Mouse (Mus musculus) right cerebral cortex, adult 2 months (tissue): ENCODE measurements around the gene Myt1l.

ENCODE experiments used
- DNase-seq, 2 experiments: peaks; one replicate each; pipeline ENCODE4 v3.0.0; 2021 to 2022; ENCODE audit warnings: low spot score in 2 of 2

Myt1l gene

GRCm38 (mm10) chr12:29809569-29810185 is 281.5 kb downstream of the Myt1l start:
- no peak for DNase-seq

GRCm38 (mm10) chr12:29815466-29815865 is 287.3 kb downstream of the Myt1l start:
- DNase-seq, result no peak

GRCm38 (mm10) chr12:29816130-29816529 is 287.9 kb downstream of the Myt1l start:
- no peak for DNase-seq

GRCm38 (mm10) chr12:29816761-29817160 is 288.6 kb downstream of the Myt1l start:
- DNase-seq, result no peak

- DNase-seq, result peak; percentile 58 to 72
These were observed 294.0 kb downstream of the Myt1l start for GRCm38 (mm10) chr12:29822216-29822615.

- DNase-seq, result no peak
These were observed 295.7 kb downstream of the Myt1l start for GRCm38 (mm10) chr12:29823766-29824417.

GRCm38 (mm10) chr12:29830571-29830970 is 302.4 kb downstream of the Myt1l start:
- no peak for DNase-seq

- DNase-seq, result no peak
These were observed 303.2 kb downstream of the Myt1l start for GRCm38 (mm10) chr12:29831356-29831755.

- peak in 1 of 2 experiments; percentile 56 for DNase-seq
These were observed 309.2 kb downstream of the Myt1l start for GRCm38 (mm10) chr12:29837301-29837791.

GRCm38 (mm10) chr12:29838421-29838820 is 310.2 kb downstream of the Myt1l start:
- no peak for DNase-seq

GRCm38 (mm10) chr12:29849936-29850335 is 321.8 kb downstream of the Myt1l start:
- no peak for DNase-seq

- DNase-seq, result no peak
These were observed 326.0 kb downstream of the Myt1l start for GRCm38 (mm10) chr12:29854151-29854585.

GRCm38 (mm10) chr12:29855007-29855406 is 326.8 kb downstream of the Myt1l start:
- DNase-seq, result peak; percentile 63 to 79

GRCm38 (mm10) chr12:29860986-29861385 is 332.8 kb downstream of the Myt1l start:
- no peak for DNase-seq

GRCm38 (mm10) chr12:29868295-29868694 is 340.1 kb downstream of the Myt1l start:
- no peak for DNase-seq

GRCm38 (mm10) chr12:29868781-29869180 is 340.6 kb downstream of the Myt1l start:
- DNase-seq, result no peak

- DNase-seq, result peak; percentile 93 to 94
These were observed 344.1 kb downstream of the Myt1l start for GRCm38 (mm10) chr12:29872156-29872815.

- DNase-seq, result no peak
These were observed 345.1 kb downstream of the Myt1l start for GRCm38 (mm10) chr12:29873281-29873772.

GRCm38 (mm10) chr12:29877977-29878376 is 349.8 kb downstream of the Myt1l start:
- DNase-seq, result no peak

GRCm38 (mm10) chr12:29882871-29883617 is 354.9 kb downstream of the Myt1l start:
- DNase-seq, result peak; percentile 80 to 84

GRCm38 (mm10) chr12:29884376-29884775 is 356.2 kb downstream of the Myt1l start:
- DNase-seq, result peak; percentile 75 to 81

GRCm38 (mm10) chr12:29894669-29895068 is 366.5 kb downstream of the Myt1l start:
- peak; percentile 62 to 64 for DNase-seq
